Mouse (Mus musculus): ENCODE results near the gene BC034090. TPM values are rescaled to one million over a fixed set of nuclear protein-coding genes. Genes with fewer than 3 reads are reported as not detected.

The BC034090 gene
- polyA plus RNA-seq (2012; rRNA removed), result 7.6 and 13.1 TPM in 2 replicates

GRCm38 (mm10) chr1:155243797-155244770 is at the start of gene BC034090:
TSS of gene BC034090 (minus strand) at chr1:155244444.
- TF ChIP-seq CTCF (IDR thresholded peaks at IDR 0.05; ENCODE audit: borderline replicate concordance, control insufficient read depth, extremely low read depth, insufficient read depth, low read length, poor library complexity), result no peak
- no peak for TF ChIP-seq POLR2A (IDR thresholded peaks at IDR 0.05; ENCODE audit: control insufficient read depth, extremely low read depth, insufficient read depth, low read length, poor library complexity)
- peaks cover 8% of the 10 kb centered on the region for H3K27me3 ChIP-seq (ENCODE audit: control insufficient read depth, insufficient read depth, low read length)
- H3K4me3 ChIP-seq (ENCODE audit: control insufficient read depth, insufficient read depth, low read length), result peak within 1 kb of the TSS; percentile 33
- DNase-seq, result peak; percentile 8
- peaks cover 11% of the 10 kb centered on the region for H3K4me1 ChIP-seq (replicated peaks; ENCODE audit: control insufficient read depth, insufficient read depth, low read length)
- H3K27ac ChIP-seq (ENCODE audit: control insufficient read depth, insufficient read depth, low read length), result no peak within 1 kb of the TSS
- WGBS, result 6% methylated on average over 79 of the region's 85 CpGs
- no peaks in the 10 kb centered on the region for H3K36me3 ChIP-seq (ENCODE audit: control insufficient read depth, insufficient read depth, low read length)

- WGBS, result 46% methylated on average over 3 of the region's 3 CpGs
- Histone ChIP-seq H3K36me3 (ENCODE audit: control insufficient read depth, insufficient read depth, low read length) (peaks cover 22% of the 10 kb centered on the region), H3K27ac (ENCODE audit: control insufficient read depth, insufficient read depth, low read length) (no peak overlapping the region), H3K4me3 (ENCODE audit: control insufficient read depth, insufficient read depth, low read length) (no peak overlapping the region), H3K27me3 (ENCODE audit: control insufficient read depth, insufficient read depth, low read length) (no peaks in the 10 kb centered on the region), H3K4me1 (replicated peaks; ENCODE audit: control insufficient read depth, insufficient read depth, low read length) (no peaks in the 10 kb centered on the region)
- DNase-seq, result peak; percentile 40
- TF ChIP-seq POLR2A (IDR thresholded peaks at IDR 0.05; ENCODE audit: control insufficient read depth, extremely low read depth, insufficient read depth, low read length, poor library complexity), result no peak
Observed at GRCm38 (mm10) chr1:155293446-155293845, 49.2 kb upstream of the BC034090 start.

- 93% methylated on average over 1 of the region's 1 CpGs for WGBS
- H3K36me3 ChIP-seq (ENCODE audit: control insufficient read depth, insufficient read depth, low read length), result peaks cover 33% of the 10 kb centered on the region
- no peaks in the 10 kb centered on the region for H3K4me1 ChIP-seq (replicated peaks; ENCODE audit: control insufficient read depth, insufficient read depth, low read length)
- H3K27me3 ChIP-seq (ENCODE audit: control insufficient read depth, insufficient read depth, low read length), result no peaks in the 10 kb centered on the region
- no peak for DNase-seq
- TF ChIP-seq POLR2A (IDR thresholded peaks at IDR 0.05; ENCODE audit: control insufficient read depth, extremely low read depth, insufficient read depth, low read length, poor library complexity) (no peak), CTCF (IDR thresholded peaks at IDR 0.05; ENCODE audit: borderline replicate concordance, control insufficient read depth, extremely low read depth, insufficient read depth, low read length, poor library complexity) (no peak)
- H3K4me3 ChIP-seq (ENCODE audit: control insufficient read depth, insufficient read depth, low read length), result no peak overlapping the region
- no peak overlapping the region for H3K27ac ChIP-seq (ENCODE audit: control insufficient read depth, insufficient read depth, low read length)
Observed at GRCm38 (mm10) chr1:155289411-155289810, 45.2 kb upstream of the BC034090 start.

- H3K27me3 ChIP-seq (ENCODE audit: control insufficient read depth, insufficient read depth, low read length), result no peaks in the 10 kb centered on the region
- H3K4me1 ChIP-seq (replicated peaks; ENCODE audit: control insufficient read depth, insufficient read depth, low read length), result no peaks in the 10 kb centered on the region
- WGBS, result 97% methylated on average over 3 of the region's 3 CpGs
- TF ChIP-seq POLR2A (IDR thresholded peaks at IDR 0.05; ENCODE audit: control insufficient read depth, extremely low read depth, insufficient read depth, low read length, poor library complexity) (no peak), CTCF (IDR thresholded peaks at IDR 0.05; ENCODE audit: borderline replicate concordance, control insufficient read depth, extremely low read depth, insufficient read depth, low read length, poor library complexity) (no peak)
- no peak for DNase-seq
- no peak overlapping the region for H3K4me3 ChIP-seq (ENCODE audit: control insufficient read depth, insufficient read depth, low read length)
- H3K27ac ChIP-seq (ENCODE audit: control insufficient read depth, insufficient read depth, low read length), result no peak overlapping the region
- peaks cover 34% of the 10 kb centered on the region for H3K36me3 ChIP-seq (ENCODE audit: control insufficient read depth, insufficient read depth, low read length)
Observed at GRCm38 (mm10) chr1:155288033-155288432, 43.8 kb upstream of the BC034090 start.

- Histone ChIP-seq H3K36me3 (ENCODE audit: control insufficient read depth, insufficient read depth, low read length) (peaks cover 24% of the 10 kb centered on the region), H3K27ac (ENCODE audit: control insufficient read depth, insufficient read depth, low read length) (no peak overlapping the region), H3K4me3 (ENCODE audit: control insufficient read depth, insufficient read depth, low read length) (no peak overlapping the region), H3K4me1 (replicated peaks; ENCODE audit: control insufficient read depth, insufficient read depth, low read length) (no peaks in the 10 kb centered on the region), H3K27me3 (ENCODE audit: control insufficient read depth, insufficient read depth, low read length) (no peaks in the 10 kb centered on the region)
- no peak for TF ChIP-seq CTCF (IDR thresholded peaks at IDR 0.05; ENCODE audit: borderline replicate concordance, control insufficient read depth, extremely low read depth, insufficient read depth, low read length, poor library complexity)
- TF ChIP-seq POLR2A (IDR thresholded peaks at IDR 0.05; ENCODE audit: control insufficient read depth, extremely low read depth, insufficient read depth, low read length, poor library complexity), result no peak
- DNase-seq, result no peak
- 58% methylated on average over 7 of the region's 7 CpGs for WGBS
Observed at GRCm38 (mm10) chr1:155283808-155284207, 39.6 kb upstream of the BC034090 start.

- DNase-seq, result peak; percentile 63
- Histone ChIP-seq H3K4me3 (ENCODE audit: control insufficient read depth, insufficient read depth, low read length) (no peak overlapping the region), H3K27me3 (ENCODE audit: control insufficient read depth, insufficient read depth, low read length) (no peaks in the 10 kb centered on the region), H3K36me3 (ENCODE audit: control insufficient read depth, insufficient read depth, low read length) (peaks cover 10% of the 10 kb centered on the region), H3K27ac (ENCODE audit: control insufficient read depth, insufficient read depth, low read length) (no peak overlapping the region), H3K4me1 (replicated peaks; ENCODE audit: control insufficient read depth, insufficient read depth, low read length) (no peaks in the 10 kb centered on the region)
- 76% methylated on average over 18 of the region's 18 CpGs for WGBS
- TF ChIP-seq POLR2A (IDR thresholded peaks at IDR 0.05; ENCODE audit: control insufficient read depth, extremely low read depth, insufficient read depth, low read length, poor library complexity) (no peak), CTCF (IDR thresholded peaks at IDR 0.05; ENCODE audit: borderline replicate concordance, control insufficient read depth, extremely low read depth, insufficient read depth, low read length, poor library complexity) (peak; percentile 59; the same call in 1 of the 2 replicates)
Observed at GRCm38 (mm10) chr1:155281003-155281793, 37.0 kb upstream of the BC034090 start.
